43 mouse cellular contexts compared by ENCODE assay signal in genomic region chr16:58738800-58739199, GRCm38 (mm10). TPM values are rescaled to one million over a fixed set of nuclear protein-coding genes. Genes with fewer than 3 reads are reported as not detected.
DNase-seq lines count a peak whose midpoint lies in the region; ATAC-seq lines count a peak whose summit lies in the region.
"Had no signal": no experiment of that assay in that cellular context is flagged by ENCODE, and none has a peak within 500 bp of the region (broad histone marks: within the 10 kb centered on the region; RNA-seq: fewer than 3 reads in every experiment).

No protein-coding gene starts in this region.

- ATAC-seq in midbrain, embryonic 11.5 days (ENCODE audit: low FRiP score): peak; percentile 33; the same call in 1 of the 2 replicates
- ATAC-seq in midbrain, embryonic 16.5 days: no peak
- ATAC-seq in erythroblast, adult 5-6 weeks (replicated peaks; ENCODE audit: low FRiP score, poor library complexity, severe bottlenecking): peak; percentile 76; the same call in 1 of the 2 replicates
- ATAC-seq in liver, embryonic 13.5 days (ENCODE audit: low read depth): peak; percentile 65; the same call in 1 of the 2 replicates
- ATAC-seq: forebrain, embryonic 13.5 days; hindbrain, embryonic 16.5 days; lung, postnatal 0 days had no signal

- intact Hi-C loops in heart, postnatal 10 days (cut with DNase I): loop anchor here (10.0 kb wide), 1 partner anchor 444 kb away; no protein-coding TSS in a partner anchor

- no peak overlapping the region for H3K4me3 ChIP-seq in midbrain, embryonic 11.5 days (ENCODE audit: low read depth, low read length)
- no peak overlapping the region for H3K4me3 ChIP-seq in midbrain, embryonic 16.5 days (ENCODE audit: low read depth, low read length)
- H3K4me3 ChIP-seq in liver, embryonic 13.5 days (replicated peaks): no peak overlapping the region
- H3K4me3 ChIP-seq: embryonic facial prominence, embryonic 13.5 days; erythroblast, embryonic 14.5 days; forebrain, embryonic 13.5 days; gastrocnemius, adult 2 months; kidney, embryonic 15.5 days; midbrain, embryonic 10.5 days; myocyte; neural tube, embryonic 12.5 days had no signal

- H3K27me3 ChIP-seq in midbrain, embryonic 11.5 days (ENCODE audit: control insufficient read depth, insufficient read depth, low read length): no peaks in the 10 kb centered on the region
- no peaks in the 10 kb centered on the region for H3K27me3 ChIP-seq in midbrain, embryonic 16.5 days (ENCODE audit: control insufficient read depth, insufficient read depth, low read depth, low read length)
- no peaks in the 10 kb centered on the region for H3K27me3 ChIP-seq in liver, embryonic 13.5 days
- H3K27me3 ChIP-seq: embryonic facial prominence, embryonic 13.5 days; forebrain, embryonic 13.5 days; kidney, embryonic 15.5 days; neural tube, embryonic 12.5 days had no signal

- H3K9ac ChIP-seq in midbrain, embryonic 11.5 days (ENCODE audit: low read length): no peak overlapping the region
- no peak overlapping the region for H3K9ac ChIP-seq in midbrain, embryonic 16.5 days (ENCODE audit: low read depth, low read length)
- no peak overlapping the region for H3K9ac ChIP-seq in liver, embryonic 13.5 days
- H3K9ac ChIP-seq: embryonic facial prominence, embryonic 13.5 days; forebrain, embryonic 13.5 days; kidney, embryonic 15.5 days; neural tube, embryonic 12.5 days had no signal

- H3K4me2 ChIP-seq in midbrain, embryonic 11.5 days: no peak overlapping the region
- H3K4me2 ChIP-seq in midbrain, embryonic 16.5 days (ENCODE audit: low read length): no peak overlapping the region
- H3K4me2 ChIP-seq in liver, embryonic 13.5 days: no peak overlapping the region
- H3K4me2 ChIP-seq: embryonic facial prominence, embryonic 13.5 days; forebrain, embryonic 13.5 days; kidney, embryonic 15.5 days; neural tube, embryonic 12.5 days had no signal

- no peaks in the 10 kb centered on the region for H3K9me3 ChIP-seq in midbrain, embryonic 11.5 days (ENCODE audit: control insufficient read depth, low read length)
- H3K9me3 ChIP-seq in midbrain, embryonic 16.5 days (replicated peaks; ENCODE audit: control insufficient read depth, low read length, poor library complexity, severe bottlenecking): no peaks in the 10 kb centered on the region
- no peaks in the 10 kb centered on the region for H3K9me3 ChIP-seq in liver, embryonic 13.5 days (replicated peaks)
- H3K9me3 ChIP-seq: embryonic facial prominence, embryonic 13.5 days; forebrain, embryonic 13.5 days; kidney, embryonic 15.5 days; midbrain, embryonic 10.5 days; neural tube, embryonic 12.5 days had no signal

- 65% methylated on average over 1 of the region's 1 CpGs for WGBS in midbrain, embryonic 11.5 days
- 95% methylated on average over 1 of the region's 1 CpGs for WGBS in midbrain, embryonic 16.5 days
- 52% methylated on average over 1 of the region's 1 CpGs for WGBS in liver, embryonic 13.5 days (ENCODE audit: insufficient replicate concordance)

- no peaks in the 10 kb centered on the region for H3K4me1 ChIP-seq in midbrain, embryonic 11.5 days (ENCODE audit: control insufficient read depth, insufficient read depth, low read length)
- no peaks in the 10 kb centered on the region for H3K4me1 ChIP-seq in midbrain, embryonic 16.5 days (ENCODE audit: control insufficient read depth, insufficient read depth, low read length)
- peaks cover 9% of the 10 kb centered on the region for H3K4me1 ChIP-seq in liver, embryonic 13.5 days (replicated peaks)
- H3K4me1 ChIP-seq: embryonic facial prominence, embryonic 13.5 days; forebrain, embryonic 13.5 days; kidney, embryonic 15.5 days; midbrain, embryonic 10.5 days; neural tube, embryonic 12.5 days had no signal

- H3K36me3 ChIP-seq in midbrain, embryonic 11.5 days (ENCODE audit: control insufficient read depth, insufficient read depth, low read length): peaks cover 3% of the 10 kb centered on the region; the same call in 1 of the 2 replicates
- H3K36me3 ChIP-seq in midbrain, embryonic 16.5 days (ENCODE audit: control insufficient read depth, insufficient read depth, low read length): peaks cover 8% of the 10 kb centered on the region; the same call in 1 of the 2 replicates
- peaks cover 9% of the 10 kb centered on the region for H3K36me3 ChIP-seq in liver, embryonic 13.5 days

- DNase-seq in midbrain, embryonic 11.5 days (ENCODE audit: low spot score, missing footprints): no peak
- peak; percentile 9 for DNase-seq in liver, embryonic 13.5 days
- DNase-seq in testis, postnatal 14 days (ENCODE audit: low spot score): no peak
- no peak for DNase-seq in heart, postnatal 10 days
- DNase-seq in thymus, postnatal 14 days: no peak
- no peak for DNase-seq in spleen, postnatal 14 days (ENCODE audit: low spot score in 2 of 2)
- DNase-seq: adrenal gland, adult 8-10 months; cerebellum, adult 11-12 months; cerebellum, postnatal 10 days; gastrocnemius, adult 2 months; kidney, adult 18-20 months; kidney, postnatal 25 days; left cerebral cortex, postnatal 4 days; lung, adult 18-20 months; lung, postnatal 4 days; right cerebral cortex, adult 18-20 months had no signal

- no peak overlapping the region for H3K27ac ChIP-seq in midbrain, embryonic 11.5 days (ENCODE audit: low read depth, low read length)
- no peak overlapping the region for H3K27ac ChIP-seq in midbrain, embryonic 16.5 days (ENCODE audit: low read length)
- H3K27ac ChIP-seq in liver, embryonic 13.5 days: no peak overlapping the region
- H3K27ac ChIP-seq: embryonic facial prominence, embryonic 13.5 days; forebrain, embryonic 13.5 days; gastrocnemius, adult 2 months; kidney, embryonic 15.5 days; midbrain, embryonic 10.5 days; neural tube, embryonic 12.5 days had no signal

RNA-seq across cellular contexts. Expression of gene Cldnd1, which starts 11.1 kb away (rescaled TPM):
- polyA plus RNA-seq in midbrain, embryonic 11.5 days (2014; fragmentation: Nextera tagmentation; extraction: Ambion mirVana): 125 and 137 TPM in 2 replicates
- polyA plus RNA-seq in midbrain, embryonic 16.5 days (2015; fragmentation: Nextera tagmentation; extraction: Ambion mirVana): 144 and 152 TPM in 2 replicates
- 8.6 and 11.9 TPM in 2 replicates for total RNA-seq in erythroblast, adult 5-6 weeks (2015; ENCODE audit: low replicate concordance)
- total RNA-seq in erythroblast, adult 5-6 weeks (2017; ENCODE audit: low replicate concordance): 6.2 and 10.3 TPM in 2 replicates
- polyA plus RNA-seq in liver, embryonic 13.5 days (2015; fragmentation: Nextera tagmentation; extraction: Ambion mirVana): 32.9 and 41.4 TPM in 2 replicates
- total RNA-seq in heart, postnatal 10 days (2021): 10 to 100 TPM; 69.1 to 69.7 TPM

RNA-seq across cellular contexts. Expression of gene Gpr15, which starts 19.9 kb away (rescaled TPM):
- 0.10 TPM in 1 of 2 replicates, not detected in the other for polyA plus RNA-seq in midbrain, embryonic 11.5 days (2014; fragmentation: Nextera tagmentation; extraction: Ambion mirVana)
- polyA plus RNA-seq in midbrain, embryonic 16.5 days (2015; fragmentation: Nextera tagmentation; extraction: Ambion mirVana): 0.18 TPM in 1 of 2 replicates, not detected in the other
- total RNA-seq in erythroblast, adult 5-6 weeks (2015; ENCODE audit: low replicate concordance): not detected in 2 replicates
- not detected in 2 replicates for total RNA-seq in erythroblast, adult 5-6 weeks (2017; ENCODE audit: low replicate concordance)
- polyA plus RNA-seq in liver, embryonic 13.5 days (2015; fragmentation: Nextera tagmentation; extraction: Ambion mirVana): 0.06 and 0.16 TPM in 2 replicates
- not detected for total RNA-seq in heart, postnatal 10 days (2021)
- total RNA-seq: adrenal gland, adult 8-10 months; adrenal gland, postnatal 4 days; common myeloid progenitor, adult 5-6 weeks; gastrocnemius, adult 2 months; gastrocnemius, postnatal 4 days; heart, adult 8-10 months; heart, postnatal 25 days; layer of hippocampus, adult 8-10 months; layer of hippocampus, postnatal 25 days; left cerebral cortex, adult 8-10 months; left cerebral cortex, postnatal 4 days had no signal
- polyA plus RNA-seq: erythroblast, embryonic 14.5 days; forebrain, embryonic 13.5 days; heart, embryonic 14.5 days; hindbrain, embryonic 11.5 days; hindbrain, embryonic 16.5 days; intestine, embryonic 14.5 days; kidney, embryonic 15.5 days; midbrain, postnatal 0 days; myocyte; neural tube, embryonic 12.5 days; stomach, embryonic 14.5 days had no signal

RNA-seq across cellular contexts. Expression of gene Olfr172, which starts 24.2 kb away (rescaled TPM):
- not detected in 2 replicates for polyA plus RNA-seq in midbrain, embryonic 11.5 days (2014; fragmentation: Nextera tagmentation; extraction: Ambion mirVana)
- not detected in 2 replicates for polyA plus RNA-seq in midbrain, embryonic 16.5 days (2015; fragmentation: Nextera tagmentation; extraction: Ambion mirVana)
- total RNA-seq in erythroblast, adult 5-6 weeks (2015; ENCODE audit: low replicate concordance): not detected in 2 replicates
- total RNA-seq in erythroblast, adult 5-6 weeks (2017; ENCODE audit: low replicate concordance): not detected in 2 replicates
- polyA plus RNA-seq in liver, embryonic 13.5 days (2015; fragmentation: Nextera tagmentation; extraction: Ambion mirVana): not detected in 2 replicates
- total RNA-seq in heart, postnatal 10 days (2021): not detected
- total RNA-seq: adrenal gland, adult 8-10 months; adrenal gland, postnatal 4 days; common myeloid progenitor, adult 5-6 weeks; gastrocnemius, adult 2 months; gastrocnemius, postnatal 4 days; heart, adult 8-10 months; heart, postnatal 25 days; layer of hippocampus, adult 8-10 months; layer of hippocampus, postnatal 25 days; left cerebral cortex, adult 8-10 months; left cerebral cortex, postnatal 4 days; midbrain, postnatal 0 days had no signal
- polyA plus RNA-seq: embryonic facial prominence, embryonic 13.5 days; forebrain, embryonic 13.5 days; heart, embryonic 14.5 days; hindbrain, embryonic 11.5 days; hindbrain, embryonic 16.5 days; intestine, embryonic 14.5 days; kidney, embryonic 15.5 days; limb, embryonic 14.5 days; lung, postnatal 0 days; midbrain, embryonic 10.5 days; midbrain, postnatal 0 days; myocyte; neural tube, embryonic 12.5 days; stomach, embryonic 14.5 days; testis, adult 2 months; urinary bladder, adult 2 months had no signal
